Mouse (Mus musculus) E14TG2a.4 (cell line): ENCODE data around the gene Bri3.

ENCODE experiments used
- CTCF ChIP-seq: conservative IDR thresholded peaks from 2 replicates; pipeline ENCODE4 v1.5.1; 2014; ENCODE audit warnings: low read length
- NANOG ChIP-seq: IDR thresholded peaks from 2 replicates; pipeline ENCODE4 v1.6.1; 2014; ENCODE audit warnings: borderline replicate concordance, low read length, mixed read lengths
- POU5F1 ChIP-seq: IDR thresholded peaks from 2 replicates; pipeline ENCODE4 v1.6.1; 2014; ENCODE audit warnings: low read length, borderline replicate concordance

DNA sequence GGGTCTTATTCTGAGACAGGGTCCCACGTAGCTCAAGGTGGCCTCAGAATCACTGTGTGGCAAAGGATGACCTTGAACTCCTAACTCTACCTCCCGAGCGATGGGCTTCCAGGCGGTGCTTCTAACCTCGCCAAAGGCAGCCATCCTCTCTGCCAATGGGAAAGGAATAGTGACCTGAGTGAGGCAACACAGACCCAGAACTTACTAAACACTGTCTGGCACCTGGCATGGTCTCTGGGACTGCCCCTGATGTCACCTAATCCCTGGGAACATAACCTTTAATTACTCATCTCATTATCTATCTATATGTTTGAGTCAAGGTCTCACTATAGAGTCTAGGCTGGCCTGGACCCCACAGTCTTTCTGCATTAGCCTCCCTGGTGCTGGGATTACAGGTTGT is 24.3 kb upstream of the Bri3 start:
- no peak for TF ChIP-seq CTCF
- TF ChIP-seq NANOG: no peak
- no peak for TF ChIP-seq POU5F1
